Mouse (Mus musculus) gastrocnemius, adult 2 months (tissue): Measurements from ENCODE around the gene En1. TPM values are rescaled to one million over a fixed set of nuclear protein-coding genes. Genes with fewer than 3 reads are reported as not detected.

Source experiments
- DNase-seq: peaks from one replicate; pipeline ENCODE4 v3.0.0; 2022
- H3K27ac ChIP-seq: fragments of 200-600 bp; 2 replicates; pipeline ENCODE4 v1.8.1; 2022; ENCODE audit warnings: mild to moderate bottlenecking
- H3K4me3 ChIP-seq: fragments of 200-600 bp; 2 replicates; pipeline ENCODE4 v1.8.1; 2022; ENCODE audit warnings: mild to moderate bottlenecking, moderate library complexity
- CTCF ChIP-seq: fragments of 200-600 bp; IDR thresholded peaks from 2 replicates; pipeline ENCODE4 v1.8.1; 2022; ENCODE audit warnings: antibody characterized with exemption, mild to moderate bottlenecking, moderate library complexity
- intact Hi-C: fragments of 180-260 bp; cut with DNase I; formaldehyde crosslinking; loops from one replicate; pipeline ENCODE4 v1.15.1; 2025
- total RNA-seq, 2 experiments: library from RNA; stranded (reverse); gene quantifications; 2 replicates each; pipeline ENCODE4 v1.2.3; 2021

En1 gene
- total RNA-seq, 2 experiments from 2014 or later = 7.0 to 10.2 TPM

GRCm38 (mm10) chr1:120654950-120655396 is 52.8 kb downstream of the En1 start:
- intact Hi-C loops = no loop called here
- Histone ChIP-seq H3K27ac (no peak overlapping the region), H3K4me3 (no peak overlapping the region)
- peak; percentile 54 for DNase-seq
- no peak for TF ChIP-seq CTCF

Other genes starting within 250 kb of the En1 start
- gene Marco, start 97.4 kb upstream of the En1 start, total RNA-seq = not detected